Mouse (Mus musculus): ENCODE results near the gene Heatr6. TPM values are rescaled to one million over a fixed set of nuclear protein-coding genes. Genes with fewer than 3 reads are reported as not detected.

Gene Heatr6
- total and polyA plus RNA-seq, 3 experiments, result 17.4 to 24.4 (median 17.6) TPM

DNA sequence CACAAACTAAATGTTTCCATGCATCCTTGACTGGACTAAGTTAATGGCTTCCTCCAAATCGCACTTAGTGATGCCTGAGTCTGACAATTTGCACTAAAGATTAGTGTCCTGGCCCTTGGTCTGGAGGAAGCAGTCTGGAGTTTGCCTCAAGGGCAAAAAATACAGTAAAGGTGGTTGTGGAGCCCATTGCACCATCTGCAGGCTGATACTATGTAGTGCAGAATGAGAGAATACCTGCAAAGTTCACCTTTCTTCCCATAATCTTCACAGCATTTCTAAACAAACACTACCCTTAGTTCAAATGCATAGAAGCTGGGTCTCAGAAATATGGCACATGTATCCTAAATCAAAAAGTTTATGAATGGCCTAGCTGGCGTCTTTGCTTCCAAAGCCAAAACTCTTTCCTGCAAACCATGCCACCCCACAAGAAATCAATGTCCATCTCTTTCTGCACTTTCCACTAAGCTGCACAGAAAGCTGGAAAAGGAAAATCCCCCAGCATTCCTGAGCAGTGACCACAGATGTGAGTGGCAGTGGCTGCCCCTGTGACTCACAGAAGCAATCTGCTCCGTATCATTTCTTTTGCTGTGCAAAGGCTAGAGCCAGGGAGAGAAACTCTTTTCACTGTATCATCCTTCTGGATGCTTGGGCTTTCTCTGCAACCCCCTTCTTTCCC, 24.6 kb upstream of the Heatr6 start:
- H3K9me3 ChIP-seq (replicated peaks; ENCODE audit: low read length), result peaks cover 9% of the 10 kb centered on the region
- no peak overlapping the region for H3K9ac ChIP-seq (ENCODE audit: insufficient read depth, low read depth)
- no peaks in the 10 kb centered on the region for H3K27me3 ChIP-seq (replicated peaks)
- H3K4me2 ChIP-seq (ENCODE audit: insufficient read depth, low read depth, poor library complexity, severe bottlenecking), result no peak overlapping the region
- H3K36me3 ChIP-seq (replicated peaks in 1 of 2; ENCODE audit: control insufficient read depth in 1 of 2, insufficient read depth in 1 of 2, low read length in 1 of 2), result no peaks in the 10 kb centered on the region
- dilution Hi-C loops (cut with MboI; ENCODE audit: extremely low pct_ligation_motif_present, extremely low pct_unique_long_range_greater_than_20kb, low sequenced_read_pairs), result no loop called here
- H3K79me2 ChIP-seq (replicated peaks; ENCODE audit: control insufficient read depth, extremely low read depth, insufficient read depth, poor library complexity, severe bottlenecking), result no peaks in the 10 kb centered on the region
- no peak overlapping the region for H3K4me3 ChIP-seq (replicated peaks in 1 of 3; ENCODE audit: low read depth in 2 of 3, low read length in 2 of 3, poor library complexity in 1 of 3)
- DNase-seq (ENCODE audit: extremely low read depth), result peak; percentile 50
- H3K4me1 ChIP-seq (ENCODE audit: control insufficient read depth in 1 of 2, insufficient read depth in 2 of 2), result no peaks in the 10 kb centered on the region
- TF ChIP-seq RAD21 (IDR thresholded peaks at IDR 0.05; ENCODE audit: low read depth, low read length) (peak; percentile 86), BHLHE40 (IDR thresholded peaks at IDR 0.05; ENCODE audit: low read depth, low read length) (no peak), ZC3H11A (IDR thresholded peaks at IDR 0.05; ENCODE audit: low read depth, low read length) (peak; percentile 40; the same call in 1 of the 2 replicates), CTCF (conservative IDR thresholded peaks at IDR 0.05 in 1 of 2, IDR thresholded peaks at IDR 0.05 in 1 of 2; ENCODE audit: low read depth in 2 of 2, low read length in 2 of 2) (peak; percentile 60 to 86; a peak in 3 of 4 replicates), ZNF384 (IDR thresholded peaks at IDR 0.05; ENCODE audit: low read depth, low read length) (no peak), SMC3 (IDR thresholded peaks at IDR 0.05; ENCODE audit: low read depth, low read length) (peak; percentile 94), PAX5 (IDR thresholded peaks at IDR 0.05; ENCODE audit: low read length) (no peak)
- H3K27ac ChIP-seq (ENCODE audit: insufficient read depth, low read depth), result no peak overlapping the region
- in situ Hi-C loops (cut with MboI; ENCODE audit: low pct_ligation_motif_present, low pct_unique_long_range_greater_than_20kb, low sequenced_read_pairs), result no loop called here

DNA sequence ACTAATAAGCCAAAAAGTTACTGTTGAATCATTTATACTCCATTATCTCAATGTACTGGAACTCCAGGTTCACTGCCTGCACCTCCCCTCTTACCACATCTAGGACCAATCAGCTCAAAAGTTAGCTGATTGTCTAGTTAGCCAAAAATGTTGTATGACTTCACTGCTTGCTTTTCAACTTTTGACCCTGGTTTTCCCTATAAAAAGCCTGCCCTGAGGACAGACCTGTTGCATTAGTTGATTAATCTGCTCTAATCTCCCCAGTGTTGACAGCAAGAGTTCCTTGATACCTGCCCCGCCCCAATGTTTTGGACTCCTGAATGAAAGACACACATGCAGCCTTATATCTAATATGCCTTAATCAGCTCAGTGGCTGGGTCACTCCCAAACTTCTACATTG, 22.4 kb upstream of the Heatr6 start:
- TF ChIP-seq ZNF384 (IDR thresholded peaks at IDR 0.05; ENCODE audit: low read depth, low read length) (no peak), MAFK (IDR thresholded peaks at IDR 0.05; ENCODE audit: insufficient replicate concordance, low read length) (no peak), JUND (conservative IDR thresholded peaks at IDR 0.05; ENCODE audit: low read depth, low read length) (no peak)
- Histone ChIP-seq H3K9ac (ENCODE audit: insufficient read depth, low read depth) (no peak overlapping the region), H3K4me2 (ENCODE audit: insufficient read depth, low read depth, poor library complexity, severe bottlenecking) (no peak overlapping the region), H3K4me3 (replicated peaks in 1 of 3; ENCODE audit: low read depth in 2 of 3, low read length in 2 of 3, poor library complexity in 1 of 3) (no peak overlapping the region), H3K27ac (ENCODE audit: insufficient read depth, low read depth) (no peak overlapping the region), H3K27me3 (replicated peaks) (no peaks in the 10 kb centered on the region), H3K79me2 (replicated peaks; ENCODE audit: control insufficient read depth, extremely low read depth, insufficient read depth, poor library complexity, severe bottlenecking) (no peaks in the 10 kb centered on the region), H3K36me3 (replicated peaks in 1 of 2; ENCODE audit: control insufficient read depth in 1 of 2, insufficient read depth in 1 of 2, low read length in 1 of 2) (no peaks in the 10 kb centered on the region), H3K4me1 (ENCODE audit: control insufficient read depth in 1 of 2, insufficient read depth in 2 of 2) (peaks cover 8 to 20% of the 10 kb centered on the region in 2 experiments), H3K9me3 (replicated peaks; ENCODE audit: low read length) (peaks cover 16% of the 10 kb centered on the region)
- dilution Hi-C loops (cut with MboI; ENCODE audit: extremely low pct_ligation_motif_present, extremely low pct_unique_long_range_greater_than_20kb, low sequenced_read_pairs), result no loop called here
- DNase-seq (ENCODE audit: extremely low read depth), result no peak
- in situ Hi-C loops (cut with MboI; ENCODE audit: low pct_ligation_motif_present, low pct_unique_long_range_greater_than_20kb, low sequenced_read_pairs), result loop anchor here (10.0 kb wide), 1 partner anchor 286 kb away; no protein-coding TSS in a partner anchor

DNA sequence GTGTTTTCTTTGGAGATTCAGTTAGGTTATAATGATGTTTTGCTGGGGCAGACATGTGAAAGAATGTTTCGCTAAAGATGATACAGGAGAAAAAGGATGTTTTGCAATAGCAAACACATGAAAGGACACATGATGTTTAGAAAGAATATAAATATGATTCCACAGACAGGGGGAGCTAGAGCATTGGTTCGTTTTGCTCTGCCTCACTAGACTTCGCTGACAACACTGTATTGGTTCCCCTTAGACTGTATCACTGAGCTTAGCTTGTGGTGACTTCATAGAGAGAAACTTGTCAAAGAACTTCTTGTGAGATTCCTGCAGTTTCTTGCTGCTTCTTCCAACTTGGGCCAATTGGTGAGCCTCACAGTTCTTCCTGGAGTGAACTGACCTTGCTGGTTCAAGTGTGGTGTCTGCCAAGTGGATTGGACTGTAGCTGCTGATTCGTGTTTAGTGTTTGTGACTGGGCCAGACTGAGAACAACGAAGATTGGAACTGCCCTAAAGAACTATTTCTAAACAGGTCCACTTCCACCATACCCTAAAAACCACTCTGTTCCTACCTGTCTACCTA, 20.3 kb upstream of the Heatr6 start:
- in situ Hi-C loops (cut with MboI; ENCODE audit: low pct_ligation_motif_present, low pct_unique_long_range_greater_than_20kb, low sequenced_read_pairs), result loop anchor here (10.0 kb wide), 1 partner anchor 288 kb away; no protein-coding TSS in a partner anchor

More for the DNA sequence above, 20.3 kb upstream of the Heatr6 start:
- TF ChIP-seq MYC (IDR thresholded peaks at IDR 0.05; ENCODE audit: low read depth, low read length), result 0 out of 2 replicates have a peak, but pooled peaks have one; percentile 32
- no peak for TF ChIP-seq KAT2A (IDR thresholded peaks at IDR 0.05; ENCODE audit: insufficient replicate concordance, low read length)
- peak; percentile 56 for TF ChIP-seq RAD21 (IDR thresholded peaks at IDR 0.05; ENCODE audit: low read depth, low read length)
- TF ChIP-seq SMC3 (IDR thresholded peaks at IDR 0.05; ENCODE audit: low read depth, low read length), result peak; percentile 38
- no peak for TF ChIP-seq EP300 (IDR thresholded peaks at IDR 0.05; ENCODE audit: low read length)
- no peak for TF ChIP-seq USF2 (conservative IDR thresholded peaks at IDR 0.05; ENCODE audit: low read depth, low read length)
- TF ChIP-seq POLR2AphosphoS2 (IDR thresholded peaks at IDR 0.05; ENCODE audit: low read depth, low read length), result no peak
- peak; percentile 34 to 61; a peak in 3 of 4 replicates for TF ChIP-seq CTCF (conservative IDR thresholded peaks at IDR 0.05 in 1 of 2, IDR thresholded peaks at IDR 0.05 in 1 of 2; ENCODE audit: low read depth in 2 of 2, low read length in 2 of 2)
- H3K9ac ChIP-seq (ENCODE audit: insufficient read depth, low read depth), result no peak overlapping the region
- H3K27ac ChIP-seq (ENCODE audit: insufficient read depth, low read depth), result no peak overlapping the region
- no peaks in the 10 kb centered on the region for H3K27me3 ChIP-seq (replicated peaks)
- H3K79me2 ChIP-seq (replicated peaks; ENCODE audit: control insufficient read depth, extremely low read depth, insufficient read depth, poor library complexity, severe bottlenecking), result no peaks in the 10 kb centered on the region
- peaks cover 16% of the 10 kb centered on the region for H3K9me3 ChIP-seq (replicated peaks; ENCODE audit: low read length)
- H3K4me3 ChIP-seq (replicated peaks in 1 of 3; ENCODE audit: low read depth in 2 of 3, low read length in 2 of 3, poor library complexity in 1 of 3), result no peak overlapping the region
- H3K36me3 ChIP-seq (replicated peaks in 1 of 2; ENCODE audit: control insufficient read depth in 1 of 2, insufficient read depth in 1 of 2, low read length in 1 of 2), result no peaks in the 10 kb centered on the region
- H3K4me2 ChIP-seq (ENCODE audit: insufficient read depth, low read depth, poor library complexity, severe bottlenecking), result no peak overlapping the region
- peaks cover 20 to 38% of the 10 kb centered on the region in 2 experiments for H3K4me1 ChIP-seq (ENCODE audit: control insufficient read depth in 1 of 2, insufficient read depth in 2 of 2)
- dilution Hi-C loops (cut with MboI; ENCODE audit: extremely low pct_ligation_motif_present, extremely low pct_unique_long_range_greater_than_20kb, low sequenced_read_pairs), result no loop called here
- peak; percentile 55 for DNase-seq (ENCODE audit: extremely low read depth)
